Mouse (Mus musculus) midbrain, embryonic 12.5 days (tissue): ENCODE data around the gene Galnt17. TPM values are rescaled to one million over a fixed set of nuclear protein-coding genes. Genes with fewer than 3 reads are reported as not detected.

Experiments
- ATAC-seq: fragments of 200-750 bp; cut with Nextera tagmentation; 2 replicates; pipeline ENCODE4 v1.8.0; 2017; ENCODE audit warnings: low read depth, moderate TSS enrichment, moderate library complexity; ENCODE audit not compliant: low FRiP score
- H3K27ac ChIP-seq: fragments of 300-500 bp; sonication (generic); replicated peaks from 2 replicates; pipeline ENCODE4 v1.5.1; 2016; ENCODE audit warnings: mild to moderate bottlenecking
- H3K27me3 ChIP-seq: fragments of 300-500 bp; sonication (generic); 2 replicates; pipeline ENCODE4 v1.6.1; 2016; ENCODE audit warnings: mild to moderate bottlenecking
- H3K36me3 ChIP-seq: fragments of 300-500 bp; sonication (generic); 2 replicates; pipeline ENCODE4 v1.6.1; 2016
- H3K4me1 ChIP-seq: fragments of 300-500 bp; sonication (generic); 2 replicates; pipeline ENCODE4 v1.6.1; 2016
- H3K4me2 ChIP-seq: fragments of 300-500 bp; sonication (generic); replicated peaks from 2 replicates; pipeline ENCODE4 v1.6.1; 2016; ENCODE audit warnings: mild to moderate bottlenecking, moderate library complexity
- H3K4me3 ChIP-seq: fragments of 300-500 bp; sonication (generic); 2 replicates; pipeline ENCODE4 v1.5.1; 2016; ENCODE audit warnings: mild to moderate bottlenecking
- H3K9ac ChIP-seq: fragments of 300-500 bp; sonication (generic); replicated peaks from 2 replicates; pipeline ENCODE4 v1.6.1; 2016; ENCODE audit warnings: mild to moderate bottlenecking, moderate library complexity
- H3K9me3 ChIP-seq: fragments of 300-500 bp; sonication (generic); 2 replicates; pipeline ENCODE4 v1.6.1; 2016; ENCODE audit warnings: mild to moderate bottlenecking
- WGBS: fragments of 180-500 bp; shearing (Covaris S2); methylation state at CpG from one replicate; pipeline ENCODE4 v1.1.7; 2016; 5-methylcytosine and 5-hydroxymethylcytosine counted together
- polyA plus RNA-seq: library from polyadenylated mRNA; unstranded; fragments of >200 nt; fragmentation: Nextera tagmentation; extraction: Ambion mirVana; gene quantifications from 2 replicates; pipeline ENCODE4 v1.2.1, GENCODE M21; 2016

Galnt17 gene
- polyA plus RNA-seq, 1 experiment from 2014 or later = 2.6 TPM

GRCm38 (mm10) chr5:131113850-131114470 is 194.3 kb downstream of the Galnt17 start:
- no peak for ATAC-seq
- no peak overlapping the region for H3K9ac ChIP-seq
- peaks cover 3% of the 10 kb centered on the region; the same call in 1 of the 2 replicates for H3K9me3 ChIP-seq
- H3K4me2 ChIP-seq = no peak overlapping the region
- WGBS = 50% methylated on average over 5 of the region's 5 CpGs
- H3K4me3 ChIP-seq = no peak overlapping the region
- no peaks in the 10 kb centered on the region for H3K4me1 ChIP-seq
- no peak overlapping the region for H3K27ac ChIP-seq
- H3K27me3 ChIP-seq = no peaks in the 10 kb centered on the region
- H3K36me3 ChIP-seq = no peaks in the 10 kb centered on the region

- Histone ChIP-seq H3K4me1 (no peaks in the 10 kb centered on the region), H3K9me3 (peaks cover 7% of the 10 kb centered on the region; the same call in 1 of the 2 replicates), H3K4me3 (no peak overlapping the region), H3K4me2 (no peak overlapping the region), H3K36me3 (no peaks in the 10 kb centered on the region), H3K9ac (no peak overlapping the region), H3K27me3 (no peaks in the 10 kb centered on the region), H3K27ac (no peak overlapping the region)
- WGBS = 93% methylated on average over 1 of the region's 1 CpGs
- ATAC-seq = no peak
Observed at GRCm38 (mm10) chr5:131107188-131107587, 201.1 kb downstream of the Galnt17 start.

GRCm38 (mm10) chr5:131096824-131097223 is 211.5 kb downstream of the Galnt17 start:
- 91% methylated on average over 4 of the region's 4 CpGs for WGBS
- Histone ChIP-seq H3K27ac (no peak overlapping the region), H3K9me3 (no peaks in the 10 kb centered on the region), H3K9ac (no peak overlapping the region), H3K4me1 (peaks cover 9% of the 10 kb centered on the region; the same call in 1 of the 2 replicates), H3K27me3 (no peaks in the 10 kb centered on the region), H3K4me3 (no peak overlapping the region), H3K36me3 (no peaks in the 10 kb centered on the region), H3K4me2 (no peak overlapping the region)
- ATAC-seq = no peak

- WGBS = 90% methylated on average over 1 of the region's 1 CpGs
- no peak overlapping the region for H3K4me2 ChIP-seq
- no peak for ATAC-seq
Observed at GRCm38 (mm10) chr5:131095635-131096034, 212.7 kb downstream of the Galnt17 start.

GRCm38 (mm10) chr5:131094771-131095170 is 213.5 kb downstream of the Galnt17 start:
- Histone ChIP-seq H3K27me3 (no peaks in the 10 kb centered on the region), H3K4me2 (no peak overlapping the region), H3K9me3 (no peaks in the 10 kb centered on the region), H3K9ac (no peak overlapping the region), H3K4me1 (peaks cover 9% of the 10 kb centered on the region; the same call in 1 of the 2 replicates), H3K27ac (no peak overlapping the region), H3K36me3 (no peaks in the 10 kb centered on the region), H3K4me3 (no peak overlapping the region)
- ATAC-seq = no peak
- WGBS = 64% methylated on average over 1 of the region's 1 CpGs

More at GRCm38 (mm10) chr5:131095635-131096034, 212.7 kb downstream of the Galnt17 start:
- H3K9ac ChIP-seq = no peak overlapping the region
- no peak overlapping the region for H3K4me3 ChIP-seq
- H3K4me1 ChIP-seq = peaks cover 9% of the 10 kb centered on the region; the same call in 1 of the 2 replicates
- H3K36me3 ChIP-seq = no peaks in the 10 kb centered on the region
- no peak overlapping the region for H3K27ac ChIP-seq
- no peaks in the 10 kb centered on the region for H3K27me3 ChIP-seq
- H3K9me3 ChIP-seq = no peaks in the 10 kb centered on the region

GRCm38 (mm10) chr5:131094138-131094537 is 214.2 kb downstream of the Galnt17 start:
- H3K4me2 ChIP-seq = no peak overlapping the region
- H3K9ac ChIP-seq = no peak overlapping the region
- H3K36me3 ChIP-seq = no peaks in the 10 kb centered on the region
- ATAC-seq = no peak
- H3K27me3 ChIP-seq = no peaks in the 10 kb centered on the region
- no peak overlapping the region for H3K4me3 ChIP-seq
- no peaks in the 10 kb centered on the region for H3K9me3 ChIP-seq
- H3K27ac ChIP-seq = no peak overlapping the region
- H3K4me1 ChIP-seq = peaks cover 9% of the 10 kb centered on the region; the same call in 1 of the 2 replicates
- WGBS = 64% methylated on average over 6 of the region's 6 CpGs

- Histone ChIP-seq H3K4me3 (no peak overlapping the region), H3K36me3 (no peaks in the 10 kb centered on the region), H3K27ac (no peak overlapping the region), H3K9ac (no peak overlapping the region), H3K4me1 (peaks cover 8% of the 10 kb centered on the region; the same call in 1 of the 2 replicates), H3K9me3 (no peaks in the 10 kb centered on the region), H3K27me3 (no peaks in the 10 kb centered on the region), H3K4me2 (no peak overlapping the region)
- WGBS = 72% methylated on average over 8 of the region's 8 CpGs
- ATAC-seq = no peak
Observed at GRCm38 (mm10) chr5:131089876-131090275, 218.4 kb downstream of the Galnt17 start.

- no peak for ATAC-seq
- WGBS = 67% methylated on average over 11 of the region's 11 CpGs
Observed at GRCm38 (mm10) chr5:131088866-131089265, 219.4 kb downstream of the Galnt17 start.

GRCm38 (mm10) chr5:131083072-131083657 is 225.1 kb downstream of the Galnt17 start:
- H3K9me3 ChIP-seq = no peaks in the 10 kb centered on the region
- 48% methylated on average over 14 of the region's 14 CpGs for WGBS

More at GRCm38 (mm10) chr5:131088866-131089265, 219.4 kb downstream of the Galnt17 start:
- no peak overlapping the region for H3K4me2 ChIP-seq
- no peaks in the 10 kb centered on the region for H3K36me3 ChIP-seq
- H3K4me3 ChIP-seq = no peak overlapping the region
- H3K9me3 ChIP-seq = no peaks in the 10 kb centered on the region
- H3K27me3 ChIP-seq = no peaks in the 10 kb centered on the region
- no peak overlapping the region for H3K9ac ChIP-seq
- no peaks in the 10 kb centered on the region for H3K4me1 ChIP-seq
- no peak overlapping the region for H3K27ac ChIP-seq

GRCm38 (mm10) chr5:131077682-131078081 is 230.6 kb downstream of the Galnt17 start:
- H3K36me3 ChIP-seq = no peaks in the 10 kb centered on the region
- no peak for ATAC-seq
- WGBS = 45% methylated on average over 1 of the region's 1 CpGs
- no peaks in the 10 kb centered on the region for H3K9me3 ChIP-seq
- H3K27ac ChIP-seq = no peak overlapping the region
- H3K4me3 ChIP-seq = no peak overlapping the region
- no peaks in the 10 kb centered on the region for H3K4me1 ChIP-seq
- no peak overlapping the region for H3K4me2 ChIP-seq
- H3K27me3 ChIP-seq = no peaks in the 10 kb centered on the region
- H3K9ac ChIP-seq = no peak overlapping the region

More at GRCm38 (mm10) chr5:131083072-131083657, 225.1 kb downstream of the Galnt17 start:
- ATAC-seq = no peak
- no peak overlapping the region for H3K4me2 ChIP-seq
- 0 out of 2 replicates have a peak, but pooled peaks cover 7% of the 10 kb centered on the region for H3K4me1 ChIP-seq
- H3K27ac ChIP-seq = peak overlapping the region; percentile 15; the same call in 1 of the 2 replicates
- H3K36me3 ChIP-seq = no peaks in the 10 kb centered on the region
- H3K4me3 ChIP-seq = no peak overlapping the region
- no peak overlapping the region for H3K9ac ChIP-seq
- H3K27me3 ChIP-seq = no peaks in the 10 kb centered on the region

GRCm38 (mm10) chr5:131075795-131076194 is 232.5 kb downstream of the Galnt17 start:
- no peaks in the 10 kb centered on the region for H3K36me3 ChIP-seq
- H3K4me1 ChIP-seq = no peaks in the 10 kb centered on the region
- H3K27me3 ChIP-seq = no peaks in the 10 kb centered on the region
- no peak overlapping the region for H3K4me3 ChIP-seq
- WGBS = 91% methylated on average over 7 of the region's 7 CpGs
- ATAC-seq = no peak
- no peak overlapping the region for H3K4me2 ChIP-seq
- no peak overlapping the region for H3K27ac ChIP-seq
- 0 out of 2 replicates have a peak, but pooled peaks cover under 1% of the 10 kb centered on the region for H3K9me3 ChIP-seq
- no peak overlapping the region for H3K9ac ChIP-seq

- 0 out of 2 replicates have a peak, but pooled peaks cover 3% of the 10 kb centered on the region for H3K9me3 ChIP-seq
- no peak overlapping the region for H3K4me2 ChIP-seq
- ATAC-seq = no peak
- no peaks in the 10 kb centered on the region for H3K4me1 ChIP-seq
- H3K4me3 ChIP-seq = no peak overlapping the region
- H3K27ac ChIP-seq = no peak overlapping the region
- H3K9ac ChIP-seq = no peak overlapping the region
- 86% methylated on average over 4 of the region's 4 CpGs for WGBS
- no peaks in the 10 kb centered on the region for H3K27me3 ChIP-seq
- H3K36me3 ChIP-seq = no peaks in the 10 kb centered on the region
Observed at GRCm38 (mm10) chr5:131074295-131074694, 234.0 kb downstream of the Galnt17 start.
